8 mouse cellular contexts compared by ENCODE assay signal in the genomic region with DNA sequence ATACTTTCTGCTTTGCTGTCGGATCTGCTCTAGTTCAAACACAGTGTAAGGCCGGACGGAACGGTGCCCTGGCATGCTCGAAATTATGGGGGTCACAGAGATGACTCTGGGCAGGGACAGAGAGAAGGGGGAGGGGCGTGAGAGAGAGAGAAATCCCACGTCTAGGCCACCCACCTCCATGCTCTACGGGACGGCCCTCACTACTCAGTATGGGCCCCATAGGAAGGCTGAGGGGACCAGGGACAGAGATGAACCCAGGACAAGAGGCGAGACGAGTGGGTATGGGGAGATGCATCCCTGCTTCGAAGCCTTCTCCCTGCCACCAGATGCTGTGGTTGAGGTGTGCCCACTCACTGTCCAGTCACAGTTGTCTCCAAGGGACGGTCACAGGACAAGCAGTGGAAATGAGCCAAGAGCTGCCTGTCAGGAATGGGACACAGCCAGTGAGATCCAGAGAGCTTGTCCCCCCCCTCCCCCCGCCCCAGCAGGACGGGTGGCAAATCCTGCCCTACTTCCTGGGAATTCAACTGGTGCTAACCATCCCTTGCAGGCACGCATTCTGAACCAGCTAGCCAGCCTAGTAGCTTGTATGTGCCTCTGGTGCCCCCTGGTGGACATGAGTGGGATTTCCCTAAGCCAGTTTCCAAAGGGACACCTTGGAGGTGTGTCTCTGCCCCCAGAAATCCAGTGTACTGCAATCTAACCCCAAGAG. TPM values are rescaled to one million over a fixed set of nuclear protein-coding genes. Genes with fewer than 3 reads are reported as not detected.
DNase-seq lines count a peak whose midpoint lies in the region; ATAC-seq lines count a peak whose summit lies in the region.

No protein-coding gene starts in this region.

- H3K36me3 ChIP-seq in hindbrain, embryonic 15.5 days, result no peaks in the 10 kb centered on the region

- 34% methylated on average over 15 of the region's 16 CpGs for whole genome bisulfite sequencing in hindbrain, embryonic 15.5 days

- peak overlapping the region; percentile 27 for H3K4me2 ChIP-seq in hindbrain, embryonic 15.5 days

- no peak overlapping the region for H3K9ac ChIP-seq in hindbrain, embryonic 15.5 days

- peaks cover 7% of the 10 kb centered on the region for H3K4me1 ChIP-seq in hindbrain, embryonic 15.5 days (replicated peaks)

- no peak overlapping the region for H3K4me3 ChIP-seq in hindbrain, embryonic 15.5 days

- DNase-seq in NIH3T3 (ENCODE audit: low read depth), result peak; percentile 94
- peak; percentile 97 to 99 for DNase-seq in cerebellum, postnatal 14 days
- peak; percentile 94 to 95 for DNase-seq in frontal cortex, postnatal 36 days (ENCODE audit: low spot score in 2 of 2)
- DNase-seq in layer of hippocampus, postnatal 36 days, result peak; percentile 89
- DNase-seq in lung, postnatal 25 days (ENCODE audit: low spot score), result peak; percentile 93
- peak; percentile 95 for DNase-seq in retina, postnatal 1 day
- DNase-seq in thymus, postnatal 4 days, result peak; percentile 97

- H3K9me3 ChIP-seq in hindbrain, embryonic 15.5 days, result peaks cover 3% of the 10 kb centered on the region; the same call in 1 of the 2 replicates

- peaks cover 9% of the 10 kb centered on the region for H3K27me3 ChIP-seq in hindbrain, embryonic 15.5 days

- peak; percentile 33 for ATAC-seq in hindbrain, embryonic 15.5 days (ENCODE audit: low FRiP score, low read depth)

- no peak overlapping the region for H3K27ac ChIP-seq in hindbrain, embryonic 15.5 days (replicated peaks)

RNA-seq across cellular contexts. Expression of a gene that starts 11.9 kb away (rescaled TPM):
- 42.7 and 44.3 TPM in 2 replicates for polyA plus RNA-seq in hindbrain, embryonic 15.5 days (2015; fragmentation: Nextera tagmentation; extraction: Ambion mirVana)
- total RNA-seq in layer of hippocampus, postnatal 36 days (2021), result 10 to 100 TPM; 37.4 to 38.0 TPM

RNA-seq across cellular contexts. Expression of a gene that starts 20.3 kb away (rescaled TPM):
- 0.07 and 0.47 TPM in 2 replicates for polyA plus RNA-seq in hindbrain, embryonic 15.5 days (2015; fragmentation: Nextera tagmentation; extraction: Ambion mirVana)
- not detected for total RNA-seq in layer of hippocampus, postnatal 36 days (2021)

RNA-seq across cellular contexts. Expression of a gene that starts 32.9 kb away (rescaled TPM):
- polyA plus RNA-seq in hindbrain, embryonic 15.5 days (2015; fragmentation: Nextera tagmentation; extraction: Ambion mirVana), result 69.8 and 78.1 TPM in 2 replicates
- total RNA-seq in layer of hippocampus, postnatal 36 days (2021), result 100 to 1,000 TPM; 212 to 247 TPM

RNA-seq across cellular contexts. Expression of a gene that starts 48.2 kb away (rescaled TPM):
- 181 and 186 TPM in 2 replicates for polyA plus RNA-seq in hindbrain, embryonic 15.5 days (2015; fragmentation: Nextera tagmentation; extraction: Ambion mirVana)
- total RNA-seq in layer of hippocampus, postnatal 36 days (2021), result 10 to 100 TPM; 93.0 to 93.3 TPM
